Mouse (Mus musculus): Measurements from ENCODE around the gene F830045P16Rik. TPM values are rescaled to one million over a fixed set of nuclear protein-coding genes. Genes with fewer than 3 reads are reported as not detected.

The F830045P16Rik gene
- polyA plus RNA-seq, 1 experiment = not detected

DNA sequence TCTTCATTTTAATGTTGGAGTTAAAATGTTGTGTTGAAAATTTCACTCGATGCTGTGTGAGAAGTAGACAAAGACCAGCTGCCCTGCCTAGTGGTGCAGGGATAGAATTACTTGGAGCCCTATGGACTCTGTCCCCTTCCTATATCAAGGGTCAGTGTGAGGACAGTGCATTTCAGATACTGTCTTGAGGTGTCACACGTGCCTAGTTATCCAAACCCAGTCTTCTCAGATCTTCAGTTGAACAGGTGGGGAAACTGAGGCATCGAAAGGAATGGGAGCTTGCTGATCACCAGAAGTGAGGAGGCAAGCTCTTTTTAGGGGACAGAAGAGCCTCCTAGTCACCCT is 22.4 kb upstream of the F830045P16Rik start:
- Histone ChIP-seq H3K27ac (replicated peaks; ENCODE audit: low read depth, low read length) (peak overlapping the region; percentile 50; the same call in 1 of the 2 replicates), H3K4me1 (ENCODE audit: control insufficient read depth, insufficient read depth, insufficient read length, low read length) (peaks cover 5% of the 10 kb centered on the region), H3K4me3 (ENCODE audit: insufficient read depth, low read depth, low read length) (no peak overlapping the region)

DNA sequence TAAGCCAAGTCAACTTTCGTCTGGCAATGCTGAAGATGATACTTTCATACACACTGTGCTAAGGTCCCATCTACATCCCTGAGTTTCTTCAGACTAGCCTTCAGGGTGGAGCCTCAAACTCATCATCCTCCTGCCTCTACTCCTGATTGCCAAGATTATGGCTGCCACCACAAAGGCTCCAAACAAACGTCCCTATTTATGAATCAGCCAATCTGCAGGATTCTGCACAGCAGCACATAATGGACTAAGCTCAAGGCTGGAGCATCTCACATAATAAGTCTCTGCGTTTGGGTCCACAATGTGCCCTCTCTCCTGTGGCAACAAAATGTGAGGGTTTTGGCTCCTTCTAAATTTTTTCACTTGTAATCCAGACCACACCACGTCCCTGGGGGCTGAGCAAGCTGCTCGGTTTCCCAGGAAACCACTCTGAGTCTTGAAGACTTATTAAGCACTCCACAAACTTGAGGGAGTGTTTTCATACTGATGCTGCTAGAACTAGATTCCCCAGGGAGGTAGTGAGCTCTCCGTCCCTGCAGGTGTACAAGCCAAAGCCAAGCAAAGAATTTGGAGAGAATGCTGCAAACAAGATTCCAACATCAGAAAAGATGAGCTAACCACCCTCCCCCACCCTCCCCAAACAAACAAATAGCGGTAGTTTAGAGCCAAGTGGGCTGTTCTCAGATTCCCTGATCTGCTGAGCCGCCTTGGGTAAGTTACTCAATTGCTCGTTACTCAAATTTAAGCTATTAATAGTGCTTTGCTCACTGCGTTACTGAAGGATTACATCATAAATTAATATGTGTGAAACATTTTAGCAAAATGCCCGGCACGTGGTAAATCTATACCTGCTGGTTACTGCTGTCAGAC is 21.8 kb upstream of the F830045P16Rik start:
- Histone ChIP-seq H3K27ac (replicated peaks; ENCODE audit: low read depth, low read length) (0 out of 2 replicates have a peak overlapping the region, but pooled peaks have one; percentile 50), H3K4me1 (ENCODE audit: control insufficient read depth, insufficient read depth, insufficient read length, low read length) (peaks cover 5% of the 10 kb centered on the region), H3K4me3 (ENCODE audit: insufficient read depth, low read depth, low read length) (no peak overlapping the region)

DNA sequence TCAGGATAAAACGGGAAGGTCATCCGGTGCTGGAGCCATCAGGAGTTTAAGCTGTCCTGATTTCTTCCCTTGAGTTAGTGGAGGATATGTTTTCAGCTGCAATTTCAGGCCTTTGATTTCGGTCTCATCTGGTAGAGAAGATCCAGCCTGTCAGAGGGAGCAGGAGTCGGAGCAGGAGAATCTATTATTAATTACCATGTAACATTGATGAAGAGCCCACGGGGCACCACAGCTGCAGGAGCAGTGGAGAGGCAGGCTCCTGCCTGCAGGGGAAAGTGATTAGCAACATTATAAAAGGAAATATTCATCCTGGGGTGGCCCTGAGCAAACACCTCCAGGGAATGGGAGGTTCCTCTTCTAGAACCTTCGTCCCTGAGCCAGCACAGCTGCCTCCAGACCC is 19.7 kb upstream of the F830045P16Rik start:
- H3K4me3 ChIP-seq (ENCODE audit: insufficient read depth, low read depth, low read length) = no peak overlapping the region
- H3K27ac ChIP-seq (replicated peaks; ENCODE audit: low read depth, low read length) = no peak overlapping the region
- peaks cover 5% of the 10 kb centered on the region for H3K4me1 ChIP-seq (ENCODE audit: control insufficient read depth, insufficient read depth, insufficient read length, low read length)

DNA sequence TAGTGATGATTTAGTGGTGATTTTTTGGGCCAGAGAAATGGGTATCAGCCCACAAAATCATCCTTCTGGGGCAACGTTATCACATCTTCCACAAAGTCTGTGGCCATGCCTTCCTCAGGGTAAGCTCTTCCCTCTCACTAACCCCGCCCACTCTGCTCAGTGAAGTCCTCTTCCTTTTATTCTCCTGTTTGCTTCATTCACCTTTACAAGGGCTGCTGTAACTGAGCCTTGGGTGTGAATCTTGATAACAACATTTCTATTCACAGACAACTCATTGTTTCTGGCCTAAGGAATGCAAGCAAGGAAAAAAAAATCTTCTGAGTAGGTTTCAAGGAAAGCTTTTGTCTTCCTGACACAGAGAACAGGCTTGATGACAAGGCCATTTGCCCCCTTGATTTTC is 14.4 kb upstream of the F830045P16Rik start:
- H3K4me1 ChIP-seq (ENCODE audit: control insufficient read depth, insufficient read depth, insufficient read length, low read length) = no peaks in the 10 kb centered on the region
- H3K27ac ChIP-seq (replicated peaks; ENCODE audit: low read depth, low read length) = no peak overlapping the region
- H3K4me3 ChIP-seq (ENCODE audit: insufficient read depth, low read depth, low read length) = no peak overlapping the region

DNA sequence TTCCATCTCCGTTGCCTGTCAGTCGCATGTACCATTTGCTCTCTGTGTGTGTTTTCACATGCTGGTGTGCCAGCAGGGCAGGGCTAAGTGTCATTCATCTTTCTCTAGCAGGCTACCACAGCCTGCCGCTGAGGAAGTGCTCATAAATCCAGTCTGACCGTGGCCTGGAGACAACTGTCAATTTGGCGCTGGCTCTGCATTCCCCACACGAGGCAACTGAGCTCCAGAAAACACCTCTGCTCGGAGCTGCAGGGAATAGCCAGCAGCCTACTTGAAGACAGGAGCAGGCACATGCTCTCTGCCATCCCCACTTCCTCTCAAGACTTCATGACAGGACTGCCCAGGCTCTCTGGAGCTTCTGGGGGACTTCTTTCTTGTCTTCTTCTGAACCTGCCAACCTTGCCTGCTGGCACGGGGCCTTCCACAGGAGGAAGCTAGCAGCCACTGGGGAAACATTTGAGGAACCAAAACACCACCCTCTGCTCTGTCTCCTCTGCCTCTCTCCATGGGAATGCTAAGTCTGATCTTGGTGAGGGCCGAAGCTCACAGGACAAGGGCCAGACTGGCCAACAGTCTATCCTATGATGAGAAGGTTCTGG is 13.2 kb upstream of the F830045P16Rik start:
- H3K4me1 ChIP-seq (ENCODE audit: control insufficient read depth, insufficient read depth, insufficient read length, low read length) = no peaks in the 10 kb centered on the region
- H3K4me3 ChIP-seq (ENCODE audit: insufficient read depth, low read depth, low read length) = no peak overlapping the region
- H3K27ac ChIP-seq (replicated peaks; ENCODE audit: low read depth, low read length) = 0 out of 2 replicates have a peak overlapping the region, but pooled peaks have one; percentile 8

DNA sequence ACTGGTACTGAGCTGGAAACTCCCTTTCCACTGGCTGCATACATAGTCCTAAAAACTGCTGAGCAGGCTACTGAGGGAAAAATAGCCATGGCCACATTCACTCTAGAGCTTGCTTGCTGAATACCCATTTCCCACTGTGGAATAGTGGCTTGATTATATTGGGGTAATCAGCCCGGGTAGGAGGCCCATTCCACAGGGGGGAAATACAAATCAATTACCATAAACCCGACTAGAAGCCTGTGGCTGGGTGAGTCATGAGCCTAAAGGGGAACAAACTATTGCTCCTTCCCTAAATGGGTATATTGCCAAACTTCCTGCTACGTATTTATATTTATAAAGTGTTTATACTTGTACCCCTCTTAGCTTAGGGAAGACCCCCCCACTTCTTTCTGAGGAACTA is 10.4 kb upstream of the F830045P16Rik start:
- no peaks in the 10 kb centered on the region for H3K4me1 ChIP-seq (ENCODE audit: control insufficient read depth, insufficient read depth, insufficient read length, low read length)
- H3K4me3 ChIP-seq (ENCODE audit: insufficient read depth, low read depth, low read length) = no peak overlapping the region
- H3K27ac ChIP-seq (replicated peaks; ENCODE audit: low read depth, low read length) = 0 out of 2 replicates have a peak overlapping the region, but pooled peaks have one; percentile 16

DNA sequence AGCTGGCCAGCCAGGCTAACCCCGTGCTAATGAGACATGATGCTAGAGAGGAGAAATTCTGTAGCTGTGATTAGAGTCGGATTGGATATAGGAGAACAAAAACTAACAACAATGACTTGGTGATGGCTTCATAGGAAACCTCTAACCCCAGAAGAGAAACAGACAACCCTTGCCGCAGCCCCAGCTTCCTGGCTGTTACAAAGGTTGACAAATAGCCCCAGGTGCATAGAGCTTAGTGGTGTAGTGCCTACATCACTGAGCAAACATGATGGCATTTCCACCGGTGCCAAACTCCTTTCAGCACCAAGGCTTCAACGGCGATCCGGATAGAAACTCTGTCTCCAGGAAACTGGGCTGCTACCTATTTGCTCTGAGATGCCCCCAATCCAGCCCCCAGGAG is 9.2 kb upstream of the F830045P16Rik start:
- Histone ChIP-seq H3K4me1 (ENCODE audit: control insufficient read depth, insufficient read depth, insufficient read length, low read length) (no peaks in the 10 kb centered on the region), H3K4me3 (ENCODE audit: insufficient read depth, low read depth, low read length) (no peak overlapping the region), H3K27ac (replicated peaks; ENCODE audit: low read depth, low read length) (no peak overlapping the region)

DNA sequence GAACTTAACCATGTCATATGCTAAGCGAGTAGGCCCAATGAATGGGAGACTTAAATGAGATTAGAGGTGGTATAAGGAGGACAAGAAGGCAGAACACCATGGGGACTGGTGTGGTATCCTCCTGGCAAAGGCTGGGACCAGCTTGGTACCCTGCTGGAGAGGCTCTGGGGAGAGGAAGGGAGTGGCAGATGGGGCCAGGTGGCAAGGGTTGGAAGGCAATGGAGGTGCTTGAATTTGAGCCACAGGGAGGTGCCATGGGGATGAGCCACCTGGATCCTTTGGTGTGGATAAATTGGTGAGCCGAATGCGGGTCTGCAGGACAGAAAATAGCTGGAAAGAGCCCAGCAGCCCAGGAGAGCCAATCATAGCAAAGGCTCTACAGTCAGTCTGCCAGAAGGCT is 8.5 kb upstream of the F830045P16Rik start:
- no peaks in the 10 kb centered on the region for H3K4me1 ChIP-seq (ENCODE audit: control insufficient read depth, insufficient read depth, insufficient read length, low read length)
- H3K4me3 ChIP-seq (ENCODE audit: insufficient read depth, low read depth, low read length) = no peak overlapping the region
- no peak overlapping the region for H3K27ac ChIP-seq (replicated peaks; ENCODE audit: low read depth, low read length)

DNA sequence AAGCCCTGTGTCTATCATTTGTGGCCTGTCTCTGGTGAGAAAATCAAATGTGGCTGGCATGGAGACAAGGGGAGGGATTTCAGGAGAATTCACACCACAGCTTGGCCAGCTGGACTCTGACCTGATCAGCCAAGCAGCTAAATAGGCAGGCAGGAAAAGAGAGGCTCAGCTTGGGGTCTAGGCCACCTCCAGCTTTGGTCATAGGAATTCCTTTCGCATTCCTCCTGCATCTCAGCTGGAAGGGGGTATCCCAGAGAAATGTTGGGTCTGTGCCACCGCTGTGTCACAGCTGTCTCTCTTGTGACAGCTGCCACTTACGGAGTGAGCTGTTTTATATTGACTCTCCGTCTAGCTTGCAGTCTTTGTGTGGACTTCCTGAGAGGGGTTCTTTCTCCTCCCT is 8.0 kb upstream of the F830045P16Rik start:
- H3K4me3 ChIP-seq (ENCODE audit: insufficient read depth, low read depth, low read length) = no peak overlapping the region
- no peaks in the 10 kb centered on the region for H3K4me1 ChIP-seq (ENCODE audit: control insufficient read depth, insufficient read depth, insufficient read length, low read length)
- no peak overlapping the region for H3K27ac ChIP-seq (replicated peaks; ENCODE audit: low read depth, low read length)

DNA sequence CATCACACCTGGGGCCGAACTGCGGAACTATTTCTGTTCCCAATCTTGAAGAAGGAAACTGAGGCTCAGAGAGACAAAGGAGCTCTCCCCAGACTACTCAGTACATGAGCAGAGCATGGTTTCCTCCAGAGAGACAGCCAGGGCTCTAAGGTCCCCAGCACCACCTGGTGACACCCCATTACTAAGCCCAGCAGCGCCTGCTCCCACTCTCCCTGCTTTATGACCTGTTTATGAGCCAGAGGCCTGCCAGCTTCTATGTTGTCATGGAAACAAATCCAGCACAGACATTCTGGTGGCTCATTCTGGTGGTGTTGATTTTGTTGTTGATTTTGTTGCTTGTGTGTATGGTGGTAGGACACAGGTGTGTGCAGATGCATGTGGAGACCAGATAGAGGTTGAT is 3.6 kb upstream of the F830045P16Rik start:
- no peak overlapping the region for H3K27ac ChIP-seq (replicated peaks; ENCODE audit: low read depth, low read length)
- no peaks in the 10 kb centered on the region for H3K4me1 ChIP-seq (ENCODE audit: control insufficient read depth, insufficient read depth, insufficient read length, low read length)
- H3K4me3 ChIP-seq (ENCODE audit: insufficient read depth, low read depth, low read length) = no peak overlapping the region

DNA sequence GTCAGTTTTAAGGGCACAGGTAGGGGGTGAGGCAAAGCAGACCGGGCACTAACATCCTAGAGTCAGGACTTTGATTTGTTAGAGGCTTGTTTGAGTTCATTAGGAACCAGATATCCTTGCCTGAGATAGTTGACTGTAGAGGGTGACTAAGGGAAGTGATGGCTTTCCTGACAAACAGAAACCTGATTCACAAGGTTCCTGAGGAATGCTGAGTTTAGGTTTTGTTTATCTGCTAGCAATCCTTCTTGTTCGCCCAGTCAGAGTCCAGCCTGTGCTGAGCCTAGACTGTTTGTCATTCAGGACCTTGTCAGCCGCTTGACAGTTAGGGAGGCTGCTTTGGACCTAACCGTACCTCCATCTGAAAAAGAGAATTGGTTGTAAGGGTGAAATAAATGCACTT is 2.8 kb upstream of the F830045P16Rik start:
- Histone ChIP-seq H3K27ac (replicated peaks; ENCODE audit: low read depth, low read length) (no peak overlapping the region), H3K4me3 (ENCODE audit: insufficient read depth, low read depth, low read length) (no peak overlapping the region), H3K4me1 (ENCODE audit: control insufficient read depth, insufficient read depth, insufficient read length, low read length) (no peaks in the 10 kb centered on the region)

DNA sequence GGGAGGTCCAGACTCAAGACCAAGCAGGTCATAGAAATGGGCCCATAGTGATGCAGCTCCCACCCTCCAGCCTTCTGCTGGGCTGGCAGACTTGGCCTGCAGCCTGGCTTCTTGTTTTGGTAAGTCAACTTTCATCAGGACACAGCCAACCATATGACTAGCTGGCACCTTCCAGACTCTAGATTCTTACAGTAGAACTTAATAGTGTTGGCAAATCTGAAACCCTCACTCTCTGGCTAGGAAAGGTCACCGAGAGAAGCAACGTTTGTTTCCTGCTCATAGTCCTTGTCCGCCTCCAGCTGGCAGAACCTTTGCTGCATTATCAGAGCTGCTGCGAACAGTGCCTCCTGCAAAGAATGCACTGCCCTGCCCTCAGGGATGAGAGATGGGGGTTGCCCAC is 1.5 kb upstream of the F830045P16Rik start:
- no peak overlapping the region for H3K27ac ChIP-seq (replicated peaks; ENCODE audit: low read depth, low read length)
- H3K4me3 ChIP-seq (ENCODE audit: insufficient read depth, low read depth, low read length) = no peak overlapping the region
- H3K4me1 ChIP-seq (ENCODE audit: control insufficient read depth, insufficient read depth, insufficient read length, low read length) = no peaks in the 10 kb centered on the region

DNA sequence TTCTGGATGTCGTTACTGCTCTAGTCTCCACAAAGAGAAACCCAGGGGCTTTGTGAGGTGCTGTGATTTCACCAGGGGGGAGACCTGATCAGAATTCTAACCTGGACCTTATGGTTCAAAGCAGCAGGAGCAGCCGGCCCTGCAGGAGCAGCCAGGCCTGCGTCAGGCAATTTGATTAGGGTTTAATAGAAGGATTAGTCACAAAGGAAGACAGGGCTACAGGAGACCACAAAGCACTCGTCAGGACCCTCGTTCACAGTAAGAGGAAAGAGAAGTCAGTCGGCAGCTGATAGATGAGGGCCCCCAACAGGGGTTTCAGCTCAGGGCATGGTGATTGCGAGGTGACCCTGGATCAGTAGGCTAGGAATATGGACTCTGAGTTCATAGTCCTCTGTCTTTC is 958 bp upstream of the F830045P16Rik start:
- no peaks in the 10 kb centered on the region for H3K4me1 ChIP-seq (ENCODE audit: control insufficient read depth, insufficient read depth, insufficient read length, low read length)
- no peak overlapping the region for H3K4me3 ChIP-seq (ENCODE audit: insufficient read depth, low read depth, low read length)
- no peak overlapping the region for H3K27ac ChIP-seq (replicated peaks; ENCODE audit: low read depth, low read length)

DNA sequence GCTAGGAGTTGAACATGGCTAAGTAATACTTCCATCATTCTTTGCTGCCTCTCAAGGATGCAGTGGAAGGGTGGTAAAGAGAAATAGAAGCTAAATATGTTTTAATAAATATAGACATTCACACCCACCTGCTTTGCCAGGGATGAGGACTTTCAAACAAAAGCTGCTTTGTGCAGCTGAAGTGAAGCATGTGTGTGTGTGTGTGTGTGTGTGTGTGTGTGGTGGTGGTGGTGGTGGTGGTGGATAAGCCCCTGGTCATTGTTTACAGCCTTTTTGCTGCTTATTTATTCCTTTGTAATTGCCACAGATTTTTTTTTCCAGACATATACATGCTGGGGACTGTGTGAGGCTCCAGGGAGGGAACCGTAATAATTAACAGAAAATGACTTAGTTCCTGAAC is 524 bp upstream of the F830045P16Rik start:
- no peaks in the 10 kb centered on the region for H3K4me1 ChIP-seq (ENCODE audit: control insufficient read depth, insufficient read depth, insufficient read length, low read length)
- H3K4me3 ChIP-seq (ENCODE audit: insufficient read depth, low read depth, low read length) = no peak overlapping the region
- no peak overlapping the region for H3K27ac ChIP-seq (replicated peaks; ENCODE audit: low read depth, low read length)

DNA sequence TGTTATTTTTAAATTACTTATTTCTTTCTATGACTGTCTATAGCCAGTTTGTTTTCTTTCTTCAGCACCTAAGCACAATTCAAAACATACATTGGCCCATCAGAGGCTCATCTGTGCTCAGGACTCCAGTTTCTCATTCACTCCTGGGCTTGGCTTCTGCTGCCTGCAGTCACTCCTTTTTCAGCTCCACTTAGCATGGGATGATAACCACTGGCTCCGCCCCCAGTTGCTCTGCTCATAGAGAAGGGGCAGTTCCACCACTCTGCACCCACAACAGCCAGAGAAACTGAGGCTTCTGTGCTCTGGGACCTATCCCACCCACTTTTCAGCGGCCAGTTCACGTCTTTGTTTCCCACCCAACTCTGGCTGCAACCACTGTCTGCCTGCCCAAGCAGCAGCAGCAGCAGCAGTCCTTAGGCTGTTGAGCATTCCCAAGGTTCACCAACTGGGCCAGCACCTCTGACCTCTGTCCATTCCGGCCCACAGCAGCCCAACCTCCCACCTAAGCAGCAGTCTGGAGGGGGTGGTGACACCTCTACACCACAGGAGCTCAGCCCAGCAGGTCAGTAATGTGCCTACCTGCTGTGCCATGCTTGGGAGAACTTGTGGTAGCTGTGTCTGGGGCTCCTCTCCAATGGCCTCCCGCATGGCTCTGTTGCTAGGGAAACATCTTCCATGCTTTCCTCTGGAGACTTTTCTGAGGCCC is 1.4 kb downstream of the F830045P16Rik start:
- Histone ChIP-seq H3K4me1 (ENCODE audit: control insufficient read depth, insufficient read depth, insufficient read length, low read length) (no peaks in the 10 kb centered on the region), H3K27ac (replicated peaks; ENCODE audit: low read depth, low read length) (no peak overlapping the region), H3K4me3 (ENCODE audit: insufficient read depth, low read depth, low read length) (no peak overlapping the region)
